Mouse (Mus musculus): Measurements from ENCODE around the gene Dmgdh. TPM values are rescaled to one million over a fixed set of nuclear protein-coding genes. Genes with fewer than 3 reads are reported as not detected.

Dmgdh gene
- polyA plus RNA-seq, 1 experiment from 2014 or later, result not detected

- WGBS, result 93% methylated on average over 6 of the region's 6 CpGs
- Histone ChIP-seq H3K36me3 (ENCODE audit: control insufficient read depth, insufficient read depth, low read length) (no peaks in the 10 kb centered on the region), H3K4me2 (no peak overlapping the region), H3K27me3 (ENCODE audit: control insufficient read depth, insufficient read depth, low read length) (no peaks in the 10 kb centered on the region), H3K4me1 (ENCODE audit: control insufficient read depth, insufficient read depth, low read length) (no peaks in the 10 kb centered on the region), H3K27ac (ENCODE audit: low read depth, low read length) (no peak overlapping the region), H3K9ac (ENCODE audit: low read length) (no peak overlapping the region), H3K9me3 (ENCODE audit: control insufficient read depth, low read length) (no peaks in the 10 kb centered on the region), H3K4me3 (ENCODE audit: low read depth, low read length) (no peak overlapping the region)
- ATAC-seq (ENCODE audit: low FRiP score) (no peak), DNase-seq (ENCODE audit: low spot score, missing footprints) (no peak)
Observed at GRCm38 (mm10) chr13:93653382-93653781, 20.9 kb upstream of the Dmgdh start.

- 79% methylated on average over 5 of the region's 5 CpGs for WGBS
- H3K9me3 ChIP-seq (ENCODE audit: control insufficient read depth, low read length), result no peaks in the 10 kb centered on the region
- no peak for ATAC-seq (ENCODE audit: low FRiP score)
- H3K4me2 ChIP-seq, result no peak overlapping the region
- H3K36me3 ChIP-seq (ENCODE audit: control insufficient read depth, insufficient read depth, low read length), result no peaks in the 10 kb centered on the region
- no peak overlapping the region for H3K4me3 ChIP-seq (ENCODE audit: low read depth, low read length)
- H3K27me3 ChIP-seq (ENCODE audit: control insufficient read depth, insufficient read depth, low read length), result no peaks in the 10 kb centered on the region
- H3K4me1 ChIP-seq (ENCODE audit: control insufficient read depth, insufficient read depth, low read length), result no peaks in the 10 kb centered on the region
- H3K27ac ChIP-seq (ENCODE audit: low read depth, low read length), result no peak overlapping the region
- no peak for DNase-seq (ENCODE audit: low spot score, missing footprints)
- no peak overlapping the region for H3K9ac ChIP-seq (ENCODE audit: low read length)
Observed at GRCm38 (mm10) chr13:93657941-93658340, 16.3 kb upstream of the Dmgdh start.

- no peak for ATAC-seq (ENCODE audit: low FRiP score)
- Histone ChIP-seq H3K4me3 (ENCODE audit: low read depth, low read length) (no peak overlapping the region), H3K9me3 (ENCODE audit: control insufficient read depth, low read length) (no peaks in the 10 kb centered on the region), H3K9ac (ENCODE audit: low read length) (no peak overlapping the region), H3K27me3 (ENCODE audit: control insufficient read depth, insufficient read depth, low read length) (no peaks in the 10 kb centered on the region), H3K27ac (ENCODE audit: low read depth, low read length) (no peak overlapping the region), H3K4me1 (ENCODE audit: control insufficient read depth, insufficient read depth, low read length) (no peaks in the 10 kb centered on the region), H3K4me2 (no peak overlapping the region), H3K36me3 (ENCODE audit: control insufficient read depth, insufficient read depth, low read length) (no peaks in the 10 kb centered on the region)
- no peak for DNase-seq (ENCODE audit: low spot score, missing footprints)
- 89% methylated on average over 4 of the region's 4 CpGs for WGBS
Observed at GRCm38 (mm10) chr13:93667586-93667985, 6.6 kb upstream of the Dmgdh start.

GRCm38 (mm10) chr13:93672371-93672770, 1.9 kb upstream of the Dmgdh start:
- WGBS, result 91% methylated on average over 4 of the region's 4 CpGs

GRCm38 (mm10) chr13:93673296-93673695, 937 bp upstream of the Dmgdh start:
- 79% methylated on average over 2 of the region's 2 CpGs for WGBS
- H3K9ac ChIP-seq (ENCODE audit: low read length), result no peak overlapping the region
- no peaks in the 10 kb centered on the region for H3K9me3 ChIP-seq (ENCODE audit: control insufficient read depth, low read length)
- H3K4me3 ChIP-seq (ENCODE audit: low read depth, low read length), result no peak overlapping the region
- no peak overlapping the region for H3K27ac ChIP-seq (ENCODE audit: low read depth, low read length)
- no peaks in the 10 kb centered on the region for H3K36me3 ChIP-seq (ENCODE audit: control insufficient read depth, insufficient read depth, low read length)
- no peak overlapping the region for H3K4me2 ChIP-seq
- DNase-seq (ENCODE audit: low spot score, missing footprints) (no peak), ATAC-seq (ENCODE audit: low FRiP score) (no peak)
- peaks cover 4% of the 10 kb centered on the region; the same call in 1 of the 2 replicates for H3K27me3 ChIP-seq (ENCODE audit: control insufficient read depth, insufficient read depth, low read length)
- H3K4me1 ChIP-seq (ENCODE audit: control insufficient read depth, insufficient read depth, low read length), result no peaks in the 10 kb centered on the region

More at GRCm38 (mm10) chr13:93672371-93672770, 1.9 kb upstream of the Dmgdh start:
- no peaks in the 10 kb centered on the region for H3K4me1 ChIP-seq (ENCODE audit: control insufficient read depth, insufficient read depth, low read length)
- peaks cover 4% of the 10 kb centered on the region; the same call in 1 of the 2 replicates for H3K27me3 ChIP-seq (ENCODE audit: control insufficient read depth, insufficient read depth, low read length)
- H3K4me3 ChIP-seq (ENCODE audit: low read depth, low read length), result no peak overlapping the region
- ATAC-seq (ENCODE audit: low FRiP score) (no peak), DNase-seq (ENCODE audit: low spot score, missing footprints) (no peak)
- no peaks in the 10 kb centered on the region for H3K36me3 ChIP-seq (ENCODE audit: control insufficient read depth, insufficient read depth, low read length)
- H3K9ac ChIP-seq (ENCODE audit: low read length), result no peak overlapping the region
- no peaks in the 10 kb centered on the region for H3K9me3 ChIP-seq (ENCODE audit: control insufficient read depth, low read length)
- no peak overlapping the region for H3K27ac ChIP-seq (ENCODE audit: low read depth, low read length)
- H3K4me2 ChIP-seq, result no peak overlapping the region

- Histone ChIP-seq H3K4me3 (ENCODE audit: low read depth, low read length) (no peak overlapping the region), H3K27me3 (ENCODE audit: control insufficient read depth, insufficient read depth, low read length) (peaks cover 4% of the 10 kb centered on the region; the same call in 1 of the 2 replicates), H3K4me1 (ENCODE audit: control insufficient read depth, insufficient read depth, low read length) (no peaks in the 10 kb centered on the region), H3K36me3 (ENCODE audit: control insufficient read depth, insufficient read depth, low read length) (no peaks in the 10 kb centered on the region), H3K27ac (ENCODE audit: low read depth, low read length) (no peak overlapping the region), H3K9me3 (ENCODE audit: control insufficient read depth, low read length) (no peaks in the 10 kb centered on the region), H3K4me2 (no peak overlapping the region), H3K9ac (ENCODE audit: low read length) (no peak overlapping the region)
- WGBS, result 79% methylated on average over 9 of the region's 9 CpGs
- DNase-seq (ENCODE audit: low spot score, missing footprints) (no peak), ATAC-seq (ENCODE audit: low FRiP score) (no peak)
Observed at GRCm38 (mm10) chr13:93676864-93677263, 2.6 kb downstream of the Dmgdh start.

DNA sequence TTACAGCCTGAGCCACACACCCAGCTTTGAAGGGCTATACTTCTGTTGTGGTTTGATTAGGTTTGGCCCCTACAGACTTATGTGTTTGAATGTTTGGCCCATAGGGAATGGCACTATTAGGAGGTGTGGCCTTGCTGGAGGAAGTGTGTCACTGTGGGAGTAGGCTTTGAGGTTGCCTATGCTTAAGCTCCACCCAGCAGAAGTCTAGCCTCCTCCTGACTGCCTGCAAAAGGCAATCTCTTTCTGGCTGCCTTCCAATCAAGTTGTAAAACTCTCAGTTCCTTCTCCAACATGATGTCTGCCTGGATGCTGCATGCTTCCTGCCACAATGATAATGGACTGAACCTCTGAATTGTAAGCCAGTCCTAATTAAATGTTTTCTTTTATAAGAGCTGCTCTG, 9.1 kb downstream of the Dmgdh start:
- ATAC-seq (ENCODE audit: low FRiP score) (no peak), DNase-seq (ENCODE audit: low spot score, missing footprints) (no peak)
- H3K9ac ChIP-seq (ENCODE audit: low read length), result no peak overlapping the region

GRCm38 (mm10) chr13:93685226-93685625, 11.0 kb downstream of the Dmgdh start:
- H3K9me3 ChIP-seq (ENCODE audit: control insufficient read depth, low read length), result no peaks in the 10 kb centered on the region
- no peak overlapping the region for H3K4me3 ChIP-seq (ENCODE audit: low read depth, low read length)
- ATAC-seq (ENCODE audit: low FRiP score), result no peak
- no peaks in the 10 kb centered on the region for H3K36me3 ChIP-seq (ENCODE audit: control insufficient read depth, insufficient read depth, low read length)
- no peak overlapping the region for H3K27ac ChIP-seq (ENCODE audit: low read depth, low read length)
- WGBS, result 71% methylated on average over 4 of the region's 4 CpGs
- H3K4me2 ChIP-seq, result no peak overlapping the region
- H3K9ac ChIP-seq (ENCODE audit: low read length), result no peak overlapping the region
- no peaks in the 10 kb centered on the region for H3K27me3 ChIP-seq (ENCODE audit: control insufficient read depth, insufficient read depth, low read length)
- no peak for DNase-seq (ENCODE audit: low spot score, missing footprints)
- peaks cover 3% of the 10 kb centered on the region for H3K4me1 ChIP-seq (ENCODE audit: control insufficient read depth, insufficient read depth, low read length)

More for the DNA sequence above, 9.1 kb downstream of the Dmgdh start:
- Histone ChIP-seq H3K4me2 (no peak overlapping the region), H3K4me1 (ENCODE audit: control insufficient read depth, insufficient read depth, low read length) (peaks cover 3% of the 10 kb centered on the region), H3K4me3 (ENCODE audit: low read depth, low read length) (no peak overlapping the region), H3K27ac (ENCODE audit: low read depth, low read length) (no peak overlapping the region), H3K27me3 (ENCODE audit: control insufficient read depth, insufficient read depth, low read length) (no peaks in the 10 kb centered on the region), H3K9me3 (ENCODE audit: control insufficient read depth, low read length) (no peaks in the 10 kb centered on the region), H3K36me3 (ENCODE audit: control insufficient read depth, insufficient read depth, low read length) (no peaks in the 10 kb centered on the region)

DNA sequence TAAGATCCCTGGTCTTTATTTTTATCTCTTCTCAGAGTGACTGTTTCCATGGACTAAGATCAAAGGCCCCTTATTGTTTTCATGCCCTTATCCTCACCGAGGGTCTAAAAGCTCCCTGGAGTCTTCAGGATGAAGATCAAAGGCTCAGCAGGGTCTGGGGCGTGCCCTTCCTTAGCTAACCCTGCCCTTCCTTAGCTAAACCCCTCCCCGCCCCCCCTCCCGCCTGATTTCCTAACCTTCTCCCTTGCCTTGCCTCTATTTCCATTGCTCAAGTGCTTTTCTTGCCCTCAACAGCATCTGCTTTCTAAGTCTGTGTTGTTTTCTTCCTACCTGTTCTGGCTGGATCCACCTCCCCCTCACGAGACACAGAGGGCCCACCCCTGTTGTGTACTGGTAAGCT, 13.1 kb downstream of the Dmgdh start:
- DNase-seq (ENCODE audit: low spot score, missing footprints) (peak; percentile 76), ATAC-seq (ENCODE audit: low FRiP score) (peak; percentile 54; the same call in 1 of the 2 replicates)
- H3K27ac ChIP-seq (ENCODE audit: low read depth, low read length), result no peak overlapping the region
- H3K36me3 ChIP-seq (ENCODE audit: control insufficient read depth, insufficient read depth, low read length), result no peaks in the 10 kb centered on the region
- WGBS, result 3% methylated on average over 5 of the region's 5 CpGs
- peaks cover 3% of the 10 kb centered on the region for H3K4me1 ChIP-seq (ENCODE audit: control insufficient read depth, insufficient read depth, low read length)
- no peaks in the 10 kb centered on the region for H3K27me3 ChIP-seq (ENCODE audit: control insufficient read depth, insufficient read depth, low read length)
- H3K4me3 ChIP-seq (ENCODE audit: low read depth, low read length), result no peak overlapping the region
- H3K4me2 ChIP-seq, result no peak overlapping the region
- H3K9ac ChIP-seq (ENCODE audit: low read length), result no peak overlapping the region
- no peaks in the 10 kb centered on the region for H3K9me3 ChIP-seq (ENCODE audit: control insufficient read depth, low read length)

- Histone ChIP-seq H3K4me2 (no peak overlapping the region), H3K9me3 (ENCODE audit: control insufficient read depth, low read length) (no peaks in the 10 kb centered on the region), H3K27me3 (ENCODE audit: control insufficient read depth, insufficient read depth, low read length) (no peaks in the 10 kb centered on the region), H3K27ac (ENCODE audit: low read depth, low read length) (no peak overlapping the region), H3K4me1 (ENCODE audit: control insufficient read depth, insufficient read depth, low read length) (peaks cover 3% of the 10 kb centered on the region), H3K9ac (ENCODE audit: low read length) (no peak overlapping the region), H3K4me3 (ENCODE audit: low read depth, low read length) (no peak overlapping the region), H3K36me3 (ENCODE audit: control insufficient read depth, insufficient read depth, low read length) (no peaks in the 10 kb centered on the region)
- ATAC-seq (ENCODE audit: low FRiP score) (no peak), DNase-seq (ENCODE audit: low spot score, missing footprints) (no peak)
- 93% methylated on average over 3 of the region's 3 CpGs for WGBS
Observed at GRCm38 (mm10) chr13:93689566-93689965, 15.3 kb downstream of the Dmgdh start.
